Comparison of ENCODE assay signal across 9 mouse cellular contexts in the genomic region with DNA sequence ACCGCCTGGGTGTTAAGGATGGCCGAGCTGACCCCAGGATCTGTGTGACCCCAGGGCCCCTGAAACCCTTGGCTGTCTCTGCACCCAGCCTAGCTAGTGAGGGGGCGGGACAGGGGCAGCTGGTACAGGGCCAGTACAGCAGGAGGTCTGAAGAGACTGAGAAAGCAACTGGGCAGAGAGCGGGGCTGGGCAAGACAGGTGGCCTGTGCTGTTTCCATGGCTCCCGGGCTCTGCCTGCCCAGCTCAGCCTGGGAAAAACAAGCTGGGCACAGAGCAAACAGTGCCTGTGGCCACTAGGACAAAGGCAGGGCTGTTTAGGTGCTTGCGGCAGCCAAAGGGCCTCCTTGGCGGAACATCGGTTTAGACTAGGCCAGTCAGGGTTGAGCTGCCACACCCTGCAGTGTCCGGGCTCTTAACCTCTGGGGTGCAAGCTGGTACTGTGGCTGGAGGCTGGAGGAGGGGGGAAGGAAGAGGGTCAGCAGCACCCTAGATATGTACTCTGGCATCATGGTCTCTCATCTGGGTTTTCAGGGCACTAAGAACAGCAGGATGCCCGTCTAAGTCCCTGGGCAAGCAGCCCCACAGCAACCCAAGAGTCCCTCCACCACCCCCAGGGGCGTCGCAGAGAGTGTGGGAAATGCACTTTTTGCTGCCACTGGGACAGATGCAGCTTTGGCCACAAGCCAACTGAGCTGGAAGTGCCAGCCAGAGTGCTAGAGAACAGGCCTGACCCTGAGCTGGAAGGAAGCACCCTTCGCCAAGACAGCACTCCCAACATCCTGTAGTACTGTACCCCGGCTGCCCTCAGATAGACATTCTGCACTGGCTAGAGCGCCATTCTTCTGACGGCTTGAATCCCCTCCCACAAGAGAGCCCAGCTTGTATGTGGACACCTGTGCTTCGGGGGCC. TPM values are rescaled to one million over a fixed set of nuclear protein-coding genes. Genes with fewer than 3 reads are reported as not detected.
DNase-seq lines count a peak whose midpoint lies in the region; ATAC-seq and TF ChIP-seq lines count a peak whose summit lies in the region.
"Had no signal": no experiment of that assay in that cellular context is flagged by ENCODE, and none has a peak within 500 bp of the region (broad histone marks: within the 10 kb centered on the region; RNA-seq: fewer than 3 reads in every experiment).

No protein-coding gene starts in this region.

- intact Hi-C loops in left cerebral cortex, postnatal 4 days (cut with DNase I), result no loop called here

- DNase-seq in ovary, adult 18-20 months (ENCODE audit: low spot score), result peak; percentile 54
- DNase-seq in ovary, postnatal 14 days (ENCODE audit: low spot score), result no peak
- DNase-seq in forebrain, embryonic 14.5 days (ENCODE audit: low spot score), result peak; percentile 83
- DNase-seq in kidney, adult 2 months, result peak; percentile 95
- DNase-seq in left cerebral cortex, postnatal 4 days, result peak; percentile 91
- peak; percentile 80 for DNase-seq in right cerebral cortex, adult 18-20 months
- no peak for DNase-seq in embryo, embryonic 10.5 days (ENCODE audit: low spot score)

- WGBS in forebrain, embryonic 14.5 days, result 48% methylated on average over 17 of the region's 17 CpGs
- WGBS in kidney, adult 2 months, result 30% methylated on average over 17 of the region's 17 CpGs

- H3K4me2 ChIP-seq in forebrain, embryonic 14.5 days (ENCODE audit: low read length), result no peak overlapping the region

- H3K9me3 ChIP-seq in forebrain, embryonic 14.5 days (replicated peaks; ENCODE audit: control insufficient read depth, low read length), result 0 out of 2 replicates have a peak, but pooled peaks cover under 1% of the 10 kb centered on the region

- H3K4me3 ChIP-seq in forebrain, embryonic 14.5 days (ENCODE audit: low read depth, low read length), result no peak overlapping the region
- no peak overlapping the region for H3K4me3 ChIP-seq in kidney, adult 2 months (ENCODE audit: insufficient read depth, low read depth, low read length)

- H3K4me1 ChIP-seq in forebrain, embryonic 14.5 days (ENCODE audit: control insufficient read depth, insufficient read depth, low read length), result peaks cover 21% of the 10 kb centered on the region
- H3K4me1 ChIP-seq in kidney, adult 2 months (ENCODE audit: control insufficient read depth, insufficient read depth, low read length), result peaks cover 33% of the 10 kb centered on the region

- H3K36me3 ChIP-seq in forebrain, embryonic 14.5 days (ENCODE audit: control insufficient read depth, insufficient read depth, low read length), result no peaks in the 10 kb centered on the region
- no peaks in the 10 kb centered on the region for H3K36me3 ChIP-seq in kidney, adult 2 months (ENCODE audit: control insufficient read depth, insufficient read depth, low read length)

- peak overlapping the region; percentile 91 for H3K27ac ChIP-seq in forebrain, embryonic 14.5 days (ENCODE audit: low read depth, low read length)
- peak overlapping the region; percentile 85 for H3K27ac ChIP-seq in kidney, adult 2 months (ENCODE audit: insufficient read depth, low read depth, low read length)

- H3K9ac ChIP-seq in forebrain, embryonic 14.5 days (ENCODE audit: low read length), result peak overlapping the region; percentile 32; the same call in 1 of the 2 replicates

- TF ChIP-seq POLR2A in kidney, adult 2 months (IDR thresholded peaks at IDR 0.05; ENCODE audit: low read depth, low read length), result no peak

- H3K27me3 ChIP-seq in forebrain, embryonic 14.5 days (replicated peaks; ENCODE audit: control insufficient read depth, insufficient read depth, low read length), result 0 out of 2 replicates have a peak, but pooled peaks cover 3% of the 10 kb centered on the region
- H3K27me3 ChIP-seq in kidney, adult 2 months (replicated peaks; ENCODE audit: control insufficient read depth, insufficient read depth, low read length), result no peaks in the 10 kb centered on the region

- peak; percentile 77 for ATAC-seq in forebrain, embryonic 14.5 days

- peak; percentile 25; the same call in 1 of the 2 replicates for TF ChIP-seq CTCF in kidney, adult 2 months (conservative IDR thresholded peaks at IDR 0.05; ENCODE audit: insufficient read depth, insufficient read length, low read depth, low read length)

RNA-seq across cellular contexts. Expression of gene Wnt7b, which starts 31.3 kb away (rescaled TPM):
- polyA plus RNA-seq in forebrain, embryonic 14.5 days (2014; fragmentation: Nextera tagmentation; extraction: Ambion mirVana), result 73.4 and 84.7 TPM in 2 replicates
- 12.8 and 14.2 TPM in 2 replicates for polyA plus RNA-seq in kidney, adult 2 months (2012; rRNA removed)
- 10 to 100 TPM; 65.6 to 67.5 TPM for total RNA-seq in left cerebral cortex, postnatal 4 days (2021)
- total RNA-seq: hematopoietic stem cell, adult 5-6 weeks had no signal
- polyA plus RNA-seq: small intestine, adult 2 months had no signal

Comparison
In these comparisons a context has a peak if more than half of its experiments do, and no peak if none do; other contexts are left out.
1. DNase-seq: peak in ovary, adult 18-20 months (single experiment), forebrain, embryonic 14.5 days (single experiment), kidney, adult 2 months (single experiment), left cerebral cortex, postnatal 4 days (single experiment) and right cerebral cortex, adult 18-20 months (single experiment); none in ovary, postnatal 14 days (single experiment) and embryo, embryonic 10.5 days (single experiment).